Mouse (Mus musculus) erythroblast, embryonic 14.5 days (primary cell): ENCODE measurements around the gene Usmg5.

Experiments
- GATA1 ChIP-seq: IDR thresholded peaks from 2 replicates; pipeline ENCODE4 v1.6.1; 2012; ENCODE audit warnings: low read length, inconsistent platforms, mixed read lengths
- TAL1 ChIP-seq: IDR thresholded peaks from 3 replicates; pipeline ENCODE4 v1.6.1; 2012; ENCODE audit warnings: low read length, inconsistent platforms, mixed read lengths

DNA sequence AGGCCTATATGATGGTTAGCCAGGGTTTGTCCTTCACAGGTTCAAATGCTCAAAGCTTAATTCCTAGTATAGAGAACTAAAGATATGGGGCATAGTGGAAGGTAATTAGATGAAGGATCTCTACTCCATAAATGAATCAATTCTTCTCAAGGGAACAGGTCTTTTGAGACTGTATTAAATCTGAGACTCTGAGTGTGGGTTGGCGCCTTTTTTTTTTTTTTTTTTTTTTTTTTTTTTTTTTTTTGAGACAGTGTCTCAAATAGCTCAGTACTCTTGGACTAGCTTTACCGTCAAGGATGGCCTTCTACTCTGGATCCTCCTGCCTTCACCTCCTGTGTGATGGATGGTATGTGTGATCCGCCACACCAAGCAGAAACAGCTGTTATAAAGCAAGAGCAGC lies 53.9 kb downstream of the Usmg5 start:
- TF ChIP-seq GATA1 (no peak), TAL1 (no peak)
